Mouse (Mus musculus): Measurements from ENCODE around the gene Cdc20b. TPM values are rescaled to one million over a fixed set of nuclear protein-coding genes. Genes with fewer than 3 reads are reported as not detected.

Gene Cdc20b
- total and polyA plus RNA-seq, 3 experiments = not detected

DNA sequence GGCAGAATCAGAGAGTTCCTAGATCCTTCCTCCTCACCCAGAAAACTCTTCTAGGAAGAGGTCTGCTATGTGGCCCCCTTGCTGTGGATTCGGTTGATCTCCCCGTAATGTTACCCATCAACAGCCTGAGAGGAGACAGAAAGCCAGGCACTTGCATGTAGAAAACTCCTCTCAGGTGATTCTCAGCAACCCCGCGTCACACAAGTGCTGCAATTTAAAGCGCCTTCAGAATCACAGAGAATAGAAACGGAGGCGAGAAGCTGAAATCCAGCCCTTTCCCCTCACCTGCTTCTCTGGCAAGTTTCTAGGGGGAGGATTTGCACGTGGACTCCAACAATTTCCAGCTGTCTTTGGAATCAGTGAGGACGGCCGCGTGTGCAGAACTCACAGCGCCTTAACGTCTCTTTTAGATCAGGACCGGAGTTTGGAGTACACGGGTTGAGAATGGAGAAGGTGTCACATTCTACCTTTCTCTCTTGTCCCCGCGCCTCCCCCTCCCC, 48.4 kb upstream of the Cdc20b start:
- no peaks in the 10 kb centered on the region for H3K9me3 ChIP-seq (replicated peaks; ENCODE audit: insufficient read depth, low read length)
- H3K4me1 ChIP-seq (ENCODE audit: control insufficient read depth in 1 of 2, insufficient read depth in 2 of 2, low read length in 2 of 2) = no peaks in the 10 kb centered on the region; a peak in 1 of 4 replicates
- no peak overlapping the region for H3K27ac ChIP-seq (ENCODE audit: control insufficient read depth, low read depth, low read length)
- no peaks in the 10 kb centered on the region for H3K36me3 ChIP-seq (ENCODE audit: control insufficient read depth in 1 of 2, insufficient read depth in 2 of 2, low read length in 2 of 2)
- TF ChIP-seq CHD1 (IDR thresholded peaks at IDR 0.05; ENCODE audit: low read depth, low read length) (no peak), CHD2 (IDR thresholded peaks at IDR 0.05; ENCODE audit: low read length) (no peak), SIN3A (IDR thresholded peaks at IDR 0.05; ENCODE audit: low read length) (no peak), MYC (IDR thresholded peaks at IDR 0.05; ENCODE audit: low read depth, low read length) (no peak), CTCF (IDR thresholded peaks at IDR 0.05 in 2 of 3, conservative IDR thresholded peaks at IDR 0.05 in 1 of 3; ENCODE audit: control insufficient read depth in 1 of 3, insufficient read depth in 1 of 3, low read depth in 2 of 3, low read length in 3 of 3, poor library complexity in 1 of 3, severe bottlenecking in 1 of 3) (no peak), HCFC1 (IDR thresholded peaks at IDR 0.05; ENCODE audit: low read depth, low read length) (no peak), TAL1 (IDR thresholded peaks at IDR 0.05; ENCODE audit: low read length) (no peak), MXI1 (IDR thresholded peaks at IDR 0.05; ENCODE audit: low read depth, low read length) (no peak), POLR2A (IDR thresholded peaks at IDR 0.05; ENCODE audit: control insufficient read depth in 1 of 2, insufficient read depth in 1 of 2, low read depth in 1 of 2, low read length in 2 of 2, poor library complexity in 1 of 2) (no peak), POLR2AphosphoS2 (IDR thresholded peaks at IDR 0.05; ENCODE audit: low read length) (no peak), TCF12 (IDR thresholded peaks at IDR 0.05; ENCODE audit: low read depth, low read length) (no peak), GABPA (IDR thresholded peaks at IDR 0.05; ENCODE audit: low read depth, low read length) (no peak), NELFE (IDR thresholded peaks at IDR 0.05; ENCODE audit: low read depth, low read length) (no peak), UBTF (IDR thresholded peaks at IDR 0.05; ENCODE audit: borderline replicate concordance, insufficient read depth, low read depth, low read length) (no peak), BHLHE40 (IDR thresholded peaks at IDR 0.05; ENCODE audit: borderline replicate concordance, low read depth, low read length) (no peak), MEF2A (IDR thresholded peaks at IDR 0.05; ENCODE audit: extremely low read depth, insufficient replicate concordance, low read depth, low read length, poor library complexity, severe bottlenecking) (no peak), KAT2A (conservative IDR thresholded peaks at IDR 0.05; ENCODE audit: low read depth, low read length) (no peak), E2F4 (IDR thresholded peaks at IDR 0.05; ENCODE audit: borderline replicate concordance, low read depth, low read length) (no peak)
- H3K79me2 ChIP-seq (ENCODE audit: control insufficient read depth, insufficient read depth, low read length, poor library complexity) = no peaks in the 10 kb centered on the region
- no peak for DNase-seq (ENCODE audit: low read depth, low spot score)
- H3K9ac ChIP-seq (ENCODE audit: control insufficient read depth, low read depth, low read length, poor library complexity, severe bottlenecking) = no peak overlapping the region
- H3K27me3 ChIP-seq (ENCODE audit: control insufficient read depth in 1 of 2, insufficient read depth in 2 of 2, low read length in 2 of 2) = no peaks in the 10 kb centered on the region
- H3K4me3 ChIP-seq (ENCODE audit: control insufficient read depth in 1 of 2, insufficient read depth in 1 of 2, low read depth in 2 of 2, low read length in 2 of 2) = no peak overlapping the region

DNA sequence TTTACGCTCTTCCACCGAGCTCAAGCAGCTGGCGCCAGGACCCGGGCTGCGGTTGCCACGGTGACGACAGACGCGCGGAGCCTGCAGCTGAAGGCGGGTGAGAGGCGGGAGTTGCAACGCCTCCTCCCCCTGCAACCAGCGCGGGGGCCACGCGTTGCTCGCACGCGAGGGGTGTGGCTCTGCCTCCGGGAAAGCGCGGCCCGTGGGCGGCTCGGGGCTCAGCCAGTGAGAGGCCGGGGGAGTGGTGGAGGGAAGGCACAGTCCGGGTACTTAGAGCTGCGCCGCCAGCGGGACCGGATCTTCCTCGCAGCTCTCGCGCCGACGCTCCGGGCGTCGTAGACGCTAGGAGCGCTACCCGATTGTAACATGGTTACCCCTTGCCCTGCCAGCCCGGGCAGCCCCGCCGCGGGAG, 47.4 kb upstream of the Cdc20b start, which contains the start of gene Ccno:
Gene Ccno (plus strand): TSS at position 271 of the 412 bp plus-strand sequence.
- no peaks in the 10 kb centered on the region; a peak in 1 of 4 replicates for H3K4me1 ChIP-seq (ENCODE audit: control insufficient read depth in 1 of 2, insufficient read depth in 2 of 2, low read length in 2 of 2)
- H3K79me2 ChIP-seq (ENCODE audit: control insufficient read depth, insufficient read depth, low read length, poor library complexity) = no peaks in the 10 kb centered on the region
- peak within 1 kb of the TSS; percentile 44 to 47 for H3K4me3 ChIP-seq (ENCODE audit: control insufficient read depth in 1 of 2, insufficient read depth in 1 of 2, low read depth in 2 of 2, low read length in 2 of 2)
- peak within 1 kb of the TSS; percentile 67 for H3K9ac ChIP-seq (ENCODE audit: control insufficient read depth, low read depth, low read length, poor library complexity, severe bottlenecking)
- DNase-seq (ENCODE audit: low read depth, low spot score) = peak; percentile 87
- H3K27me3 ChIP-seq (ENCODE audit: control insufficient read depth in 1 of 2, insufficient read depth in 2 of 2, low read length in 2 of 2) = no peaks in the 10 kb centered on the region
- H3K36me3 ChIP-seq (ENCODE audit: control insufficient read depth in 1 of 2, insufficient read depth in 2 of 2, low read length in 2 of 2) = no peaks in the 10 kb centered on the region
- no peak within 1 kb of the TSS for H3K27ac ChIP-seq (ENCODE audit: control insufficient read depth, low read depth, low read length)
- no peaks in the 10 kb centered on the region for H3K9me3 ChIP-seq (replicated peaks; ENCODE audit: insufficient read depth, low read length)
- no peak for TF ChIP-seq USF1 (IDR thresholded peaks at IDR 0.05; ENCODE audit: low read depth, low read length)
- peak; percentile 81 for TF ChIP-seq BHLHE40 (IDR thresholded peaks at IDR 0.05; ENCODE audit: borderline replicate concordance, low read depth, low read length)
- TF ChIP-seq JUND (IDR thresholded peaks at IDR 0.05; ENCODE audit: low read depth, low read length) = no peak
- TF ChIP-seq GABPA (IDR thresholded peaks at IDR 0.05; ENCODE audit: low read depth, low read length) = no peak
- peak; percentile 86 for TF ChIP-seq SIN3A (IDR thresholded peaks at IDR 0.05; ENCODE audit: low read length)
- TF ChIP-seq SMC3 (IDR thresholded peaks at IDR 0.05; ENCODE audit: low read depth, low read length) = no peak
- TF ChIP-seq ELF1 (IDR thresholded peaks at IDR 0.05; ENCODE audit: low read depth, low read length) = no peak
- TF ChIP-seq MXI1 (IDR thresholded peaks at IDR 0.05; ENCODE audit: low read depth, low read length) = peak; percentile 75
- TF ChIP-seq MYC (IDR thresholded peaks at IDR 0.05; ENCODE audit: low read depth, low read length) = no peak
- no peak for TF ChIP-seq ZKSCAN1 (IDR thresholded peaks at IDR 0.05; ENCODE audit: low read depth, low read length)
- no peak for TF ChIP-seq TAL1 (IDR thresholded peaks at IDR 0.05; ENCODE audit: low read length)
- TF ChIP-seq POLR2AphosphoS5 (IDR thresholded peaks at IDR 0.05; ENCODE audit: borderline replicate concordance, low read depth, low read length) = no peak
- no peak for TF ChIP-seq KAT2A (conservative IDR thresholded peaks at IDR 0.05; ENCODE audit: low read depth, low read length)
- no peak for TF ChIP-seq GATA1 (IDR thresholded peaks at IDR 0.05; ENCODE audit: low read depth, low read length)
- no peak for TF ChIP-seq EP300 (IDR thresholded peaks at IDR 0.05; ENCODE audit: low read depth in 1 of 2, low read length in 2 of 2)
- TF ChIP-seq NRF1 (IDR thresholded peaks at IDR 0.05; ENCODE audit: insufficient read depth, low read depth, low read length, poor library complexity, severe bottlenecking) = no peak
- no peak for TF ChIP-seq MEF2A (IDR thresholded peaks at IDR 0.05; ENCODE audit: extremely low read depth, insufficient replicate concordance, low read depth, low read length, poor library complexity, severe bottlenecking)
- no peak for TF ChIP-seq CHD1 (IDR thresholded peaks at IDR 0.05; ENCODE audit: low read depth, low read length)
- TF ChIP-seq UBTF (IDR thresholded peaks at IDR 0.05; ENCODE audit: borderline replicate concordance, insufficient read depth, low read depth, low read length) = no peak
- TF ChIP-seq RCOR1 (IDR thresholded peaks at IDR 0.05; ENCODE audit: low read depth, low read length) = no peak
- no peak for TF ChIP-seq RAD21 (IDR thresholded peaks at IDR 0.05; ENCODE audit: low read depth, low read length)
- peak; percentile 61 for TF ChIP-seq MAX (IDR thresholded peaks at IDR 0.05; ENCODE audit: low read length)
- no peak for TF ChIP-seq TCF12 (IDR thresholded peaks at IDR 0.05; ENCODE audit: low read depth, low read length)

Data from MEL (cell line).